Mouse (Mus musculus): ENCODE data around the gene Olfr56.

- TF ChIP-seq EP300 (IDR thresholded peaks at IDR 0.05) (no peak), CTCF (IDR thresholded peaks at IDR 0.05) (no peak)
These were observed 196.7 kb downstream of the Olfr56 start for GRCm38 (mm10) chr11:49175345-49175744.

All from lung, postnatal 0 days (tissue).